ENCODE assay signal across 18 mouse cellular contexts in genomic region chr5:30109899-30110298, GRCm38 (mm10). TPM values are rescaled to one million over a fixed set of nuclear protein-coding genes. Genes with fewer than 3 reads are reported as not detected.
A peak's percentile ranks its signal among the peaks of the same experiment; 100 is the strongest.
DNase-seq lines count a peak whose midpoint lies in the region; ATAC-seq lines count a peak whose summit lies in the region.
"Had no signal": no experiment of that assay in that cellular context is flagged by ENCODE, and none has a peak within 500 bp of the region (broad histone marks: within the 10 kb centered on the region; RNA-seq: fewer than 3 reads in every experiment).

No protein-coding gene starts in this region.

- H3K9ac ChIP-seq in heart, embryonic 14.5 days (ENCODE audit: low read length) = no peak overlapping the region
- H3K9ac ChIP-seq in neural tube, embryonic 13.5 days = peak overlapping the region; percentile 57; the same call in 1 of the 2 replicates
- no peak overlapping the region for H3K9ac ChIP-seq in intestine, embryonic 15.5 days
- no peak overlapping the region for H3K9ac ChIP-seq in neural tube, embryonic 14.5 days (replicated peaks; ENCODE audit: low read depth, low read length)
- H3K9ac ChIP-seq: embryonic facial prominence, embryonic 12.5 days had no signal

- DNase-seq in heart, postnatal 36 days = no peak
- no peak for DNase-seq in neural tube, embryonic 10.5 days (ENCODE audit: extremely low spot score, low spot score)
- no peak for DNase-seq in thymus, postnatal 14 days
- no peak for DNase-seq in frontal cortex, postnatal 10 days (ENCODE audit: low spot score in 2 of 2)
- DNase-seq: cerebellum, postnatal 25 days; gastrocnemius, adult 2 months; kidney, adult 8-10 months; lung, adult 2 months; right cerebral cortex, postnatal 4 days had no signal

- 59% methylated on average over 2 of the region's 2 CpGs for WGBS in heart, embryonic 14.5 days
- 38% methylated on average over 2 of the region's 2 CpGs for WGBS in neural tube, embryonic 13.5 days
- 47% methylated on average over 2 of the region's 2 CpGs for WGBS in intestine, embryonic 15.5 days
- WGBS in neural tube, embryonic 14.5 days = 33% methylated on average over 2 of the region's 2 CpGs

- no peaks in the 10 kb centered on the region for H3K9me3 ChIP-seq in heart, embryonic 14.5 days (ENCODE audit: control insufficient read depth, low read length)
- H3K9me3 ChIP-seq in neural tube, embryonic 13.5 days = no peaks in the 10 kb centered on the region
- no peaks in the 10 kb centered on the region for H3K9me3 ChIP-seq in intestine, embryonic 15.5 days
- no peaks in the 10 kb centered on the region for H3K9me3 ChIP-seq in neural tube, embryonic 14.5 days (ENCODE audit: control insufficient read depth, low read length)
- H3K9me3 ChIP-seq: embryonic facial prominence, embryonic 12.5 days had no signal

- no peaks in the 10 kb centered on the region for H3K36me3 ChIP-seq in heart, embryonic 14.5 days (ENCODE audit: control insufficient read depth, insufficient read depth, low read length)
- peaks cover 8% of the 10 kb centered on the region; the same call in 1 of the 2 replicates for H3K36me3 ChIP-seq in neural tube, embryonic 13.5 days
- no peaks in the 10 kb centered on the region for H3K36me3 ChIP-seq in intestine, embryonic 15.5 days
- no peaks in the 10 kb centered on the region for H3K36me3 ChIP-seq in neural tube, embryonic 14.5 days (ENCODE audit: control insufficient read depth, insufficient read depth, low read length)
- H3K36me3 ChIP-seq: embryonic facial prominence, embryonic 12.5 days had no signal

- no peak for ATAC-seq in heart, embryonic 14.5 days (ENCODE audit: insufficient number of reproducible peaks, insufficient read depth, low FRiP score, low read depth)
- ATAC-seq in neural tube, embryonic 13.5 days (ENCODE audit: low read depth) = no peak
- peak; percentile 49 for ATAC-seq in intestine, embryonic 15.5 days
- no peak for ATAC-seq in neural tube, embryonic 14.5 days (ENCODE audit: low read depth)

- no peak overlapping the region for H3K4me3 ChIP-seq in heart, embryonic 14.5 days (ENCODE audit: control insufficient read depth in 1 of 2, insufficient read depth in 1 of 2, low read depth in 1 of 2, low read length in 2 of 2)
- no peak overlapping the region for H3K4me3 ChIP-seq in neural tube, embryonic 13.5 days
- no peak overlapping the region for H3K4me3 ChIP-seq in intestine, embryonic 15.5 days (replicated peaks)
- no peak overlapping the region for H3K4me3 ChIP-seq in neural tube, embryonic 14.5 days (ENCODE audit: low read depth, low read length)
- H3K4me3 ChIP-seq: embryonic facial prominence, embryonic 12.5 days; gastrocnemius, adult 2 months; myocyte had no signal

- peaks cover 22 to 33% of the 10 kb centered on the region in 2 experiments for H3K4me1 ChIP-seq in heart, embryonic 14.5 days (ENCODE audit: control insufficient read depth in 2 of 2, insufficient read depth in 2 of 2, low read length in 2 of 2)
- H3K4me1 ChIP-seq in neural tube, embryonic 13.5 days (replicated peaks) = peaks cover 88% of the 10 kb centered on the region
- H3K4me1 ChIP-seq in intestine, embryonic 15.5 days (replicated peaks) = peaks cover 37% of the 10 kb centered on the region
- H3K4me1 ChIP-seq in neural tube, embryonic 14.5 days (ENCODE audit: control insufficient read depth, insufficient read depth, low read length) = peaks cover 44% of the 10 kb centered on the region

- intact Hi-C loops in heart, postnatal 36 days (cut with DNase I) = loop anchor here (5.0 kb wide), 1 partner anchor 288 kb away; no protein-coding TSS in a partner anchor

- H3K27ac ChIP-seq in heart, embryonic 14.5 days (replicated peaks in 1 of 2; ENCODE audit: control insufficient read depth in 1 of 2, insufficient read depth in 1 of 2, low read depth in 2 of 2, low read length in 2 of 2) = no peak overlapping the region
- H3K27ac ChIP-seq in neural tube, embryonic 13.5 days (replicated peaks) = peak overlapping the region; percentile 77
- peak overlapping the region; percentile 49 for H3K27ac ChIP-seq in intestine, embryonic 15.5 days
- H3K27ac ChIP-seq in neural tube, embryonic 14.5 days (ENCODE audit: low read depth, low read length) = no peak overlapping the region
- H3K27ac ChIP-seq: embryonic facial prominence, embryonic 12.5 days; gastrocnemius, adult 2 months had no signal

- H3K27me3 ChIP-seq in heart, embryonic 14.5 days (ENCODE audit: control insufficient read depth, insufficient read depth, low read length) = peaks cover 87% of the 10 kb centered on the region
- H3K27me3 ChIP-seq in neural tube, embryonic 13.5 days = peaks cover 27% of the 10 kb centered on the region
- peaks cover 50% of the 10 kb centered on the region for H3K27me3 ChIP-seq in intestine, embryonic 15.5 days (replicated peaks)
- no peaks in the 10 kb centered on the region; the same call in 1 of the 2 replicates for H3K27me3 ChIP-seq in neural tube, embryonic 14.5 days (ENCODE audit: control insufficient read depth, insufficient read depth, low read length)

- H3K4me2 ChIP-seq in heart, embryonic 14.5 days (ENCODE audit: low read length) = peak overlapping the region; percentile 60; the same call in 1 of the 2 replicates
- H3K4me2 ChIP-seq in neural tube, embryonic 13.5 days = peak overlapping the region; percentile 48
- peak overlapping the region; percentile 56; the same call in 1 of the 2 replicates for H3K4me2 ChIP-seq in intestine, embryonic 15.5 days (replicated peaks)
- peak overlapping the region; percentile 34; the same call in 1 of the 2 replicates for H3K4me2 ChIP-seq in neural tube, embryonic 14.5 days (ENCODE audit: low read depth, low read length)

RNA-seq across cellular contexts. Expression of gene 3110082J24Rik, which starts 4.0 kb away (rescaled TPM):
- not detected in 2 replicates for polyA plus RNA-seq in heart, embryonic 14.5 days (2014; fragmentation: Nextera tagmentation; extraction: Ambion mirVana)
- total RNA-seq in heart, postnatal 36 days (2021) = not detected
- polyA plus RNA-seq in neural tube, embryonic 13.5 days (2015; fragmentation: Nextera tagmentation; extraction: Ambion mirVana) = 5.1 and 5.8 TPM in 2 replicates
- polyA plus RNA-seq in intestine, embryonic 15.5 days (2015; fragmentation: Nextera tagmentation; extraction: Ambion mirVana) = not detected in 2 replicates
- 4.3 and 4.8 TPM in 2 replicates for polyA plus RNA-seq in neural tube, embryonic 14.5 days (2014; fragmentation: Nextera tagmentation; extraction: Ambion mirVana)
- total RNA-seq: gastrocnemius, adult 2 months; heart, postnatal 25 days; liver, adult 2 months had no signal
- polyA plus RNA-seq: liver, adult 2 months; lung, adult 2 months; thymus, postnatal 0 days had no signal

RNA-seq across cellular contexts. Expression of gene Garem2, which starts 4.9 kb away (rescaled TPM):
- 0.26 and 0.30 TPM in 2 replicates for polyA plus RNA-seq in heart, embryonic 14.5 days (2014; fragmentation: Nextera tagmentation; extraction: Ambion mirVana)
- under 1 TPM; 0.11 to 0.14 TPM for total RNA-seq in heart, postnatal 36 days (2021)
- 15.6 and 17.2 TPM in 2 replicates for polyA plus RNA-seq in neural tube, embryonic 13.5 days (2015; fragmentation: Nextera tagmentation; extraction: Ambion mirVana)
- polyA plus RNA-seq in intestine, embryonic 15.5 days (2015; fragmentation: Nextera tagmentation; extraction: Ambion mirVana) = 0.53 and 0.57 TPM in 2 replicates
- 12.5 and 13.3 TPM in 2 replicates for polyA plus RNA-seq in neural tube, embryonic 14.5 days (2014; fragmentation: Nextera tagmentation; extraction: Ambion mirVana)
- total RNA-seq: gastrocnemius, adult 2 months; liver, adult 2 months had no signal
- polyA plus RNA-seq: liver, adult 2 months had no signal

RNA-seq across cellular contexts. Expression of gene Tyms, which starts 36.5 kb away (rescaled TPM):
- polyA plus RNA-seq in heart, embryonic 14.5 days (2014; fragmentation: Nextera tagmentation; extraction: Ambion mirVana) = 91.7 and 101 TPM in 2 replicates
- 1 to 10 TPM; 4.1 to 4.7 TPM for total RNA-seq in heart, postnatal 36 days (2021)
- polyA plus RNA-seq in neural tube, embryonic 13.5 days (2015; fragmentation: Nextera tagmentation; extraction: Ambion mirVana) = 52.8 and 67.6 TPM in 2 replicates
- 276 and 288 TPM in 2 replicates for polyA plus RNA-seq in intestine, embryonic 15.5 days (2015; fragmentation: Nextera tagmentation; extraction: Ambion mirVana)
- polyA plus RNA-seq in neural tube, embryonic 14.5 days (2014; fragmentation: Nextera tagmentation; extraction: Ambion mirVana) = 35.3 and 42.4 TPM in 2 replicates

RNA-seq across cellular contexts. Expression of gene Hadha, which starts 45.1 kb away (rescaled TPM):
- polyA plus RNA-seq in heart, embryonic 14.5 days (2014; fragmentation: Nextera tagmentation; extraction: Ambion mirVana) = 223 and 246 TPM in 2 replicates
- total RNA-seq in heart, postnatal 36 days (2021) = 1,000 to 10,000 TPM; 1,332 to 1,358 TPM
- polyA plus RNA-seq in neural tube, embryonic 13.5 days (2015; fragmentation: Nextera tagmentation; extraction: Ambion mirVana) = 82.3 and 87.1 TPM in 2 replicates
- 178 and 193 TPM in 2 replicates for polyA plus RNA-seq in intestine, embryonic 15.5 days (2015; fragmentation: Nextera tagmentation; extraction: Ambion mirVana)
- polyA plus RNA-seq in neural tube, embryonic 14.5 days (2014; fragmentation: Nextera tagmentation; extraction: Ambion mirVana) = 55.2 and 71.0 TPM in 2 replicates

RNA-seq across cellular contexts. Expression of gene Hadhb, which starts 45.1 kb away (rescaled TPM):
- polyA plus RNA-seq in heart, embryonic 14.5 days (2014; fragmentation: Nextera tagmentation; extraction: Ambion mirVana) = 421 and 422 TPM in 2 replicates
- 1,000 to 10,000 TPM; 2,118 to 2,205 TPM for total RNA-seq in heart, postnatal 36 days (2021)
- polyA plus RNA-seq in neural tube, embryonic 13.5 days (2015; fragmentation: Nextera tagmentation; extraction: Ambion mirVana) = 81.2 and 81.5 TPM in 2 replicates
- polyA plus RNA-seq in intestine, embryonic 15.5 days (2015; fragmentation: Nextera tagmentation; extraction: Ambion mirVana) = 246 and 269 TPM in 2 replicates
- polyA plus RNA-seq in neural tube, embryonic 14.5 days (2014; fragmentation: Nextera tagmentation; extraction: Ambion mirVana) = 54.5 and 67.6 TPM in 2 replicates

Comparison
In these comparisons a context has a peak if more than half of its experiments do, and no peak if none do; other contexts are left out.
1. H3K27ac ChIP-seq: peak in neural tube, embryonic 13.5 days (single experiment) and intestine, embryonic 15.5 days (single experiment); none in heart, embryonic 14.5 days (0 of 2) and neural tube, embryonic 14.5 days (single experiment).
2. Peak in every context shown above with its lines, with median percentiles within 50 percentile points of each other: H3K4me2 ChIP-seq.